ENCODE assay signal across 18 mouse cellular contexts in genomic region chr3:136742258-136743057, GRCm38 (mm10).
A peak's percentile ranks its signal among the peaks of the same experiment; 100 is the strongest.
DNase-seq lines count a peak whose midpoint lies in the region; ATAC-seq lines count a peak whose summit lies in the region.
"Had no signal": no experiment of that assay in that cellular context is flagged by ENCODE, and none has a peak within 500 bp of the region (broad histone marks: within the 10 kb centered on the region; RNA-seq: fewer than 3 reads in every experiment).

No protein-coding gene starts in this region.

- no peak for DNase-seq in heart, postnatal 25 days (ENCODE audit: low spot score)
- DNase-seq in spleen, postnatal 36 days (ENCODE audit: low spot score in 2 of 2), result peak; percentile 67 to 78
- no peak for DNase-seq in spleen, adult 12 weeks (ENCODE audit: low spot score)
- no peak for DNase-seq in thymus, postnatal 0 days (ENCODE audit: low spot score)
- no peak for DNase-seq in left cerebral cortex, postnatal 36 days (ENCODE audit: low spot score in 2 of 2)
- no peak for DNase-seq in urinary bladder, adult 18-20 months (ENCODE audit: low spot score in 2 of 2)
- DNase-seq: adrenal gland, postnatal 25 days; forebrain, postnatal 0 days; kidney, adult 2 months; left cerebral cortex, postnatal 4 days; liver, embryonic 13.5 days; retina, postnatal 1 day; thymus, adult 2 months had no signal

- no peaks in the 10 kb centered on the region for H3K27me3 ChIP-seq in heart, embryonic 13.5 days (replicated peaks)
- H3K27me3 ChIP-seq: liver, embryonic 13.5 days; midbrain, embryonic 13.5 days; neural tube, embryonic 12.5 days had no signal

- peak overlapping the region; percentile 8; the same call in 1 of the 2 replicates for H3K4me2 ChIP-seq in heart, embryonic 13.5 days
- H3K4me2 ChIP-seq: hindbrain, embryonic 14.5 days; liver, embryonic 13.5 days; midbrain, embryonic 13.5 days; neural tube, embryonic 12.5 days had no signal

- intact Hi-C loops in heart, postnatal 25 days (cut with DNase I), result no loop called here
- intact Hi-C loops in left cerebral cortex, postnatal 36 days (cut with DNase I), result no loop called here

- H3K4me1 ChIP-seq in heart, embryonic 13.5 days, result peaks cover 52% of the 10 kb centered on the region

- no peak overlapping the region for H3K4me3 ChIP-seq in heart, embryonic 13.5 days
- H3K4me3 ChIP-seq: liver, embryonic 13.5 days; midbrain, embryonic 13.5 days; neural tube, embryonic 12.5 days had no signal

- no peak for ATAC-seq in heart, embryonic 13.5 days (ENCODE audit: extremely low read depth, insufficient number of reproducible peaks, low FRiP score, low TSS enrichment)
- ATAC-seq in hematopoietic stem cell, adult 5-6 weeks (replicated peaks in 1 of 2; ENCODE audit: insufficient read depth in 1 of 2, low FRiP score in 2 of 2, low TSS enrichment in 1 of 2, low read depth in 1 of 2, poor library complexity in 2 of 2, severe bottlenecking in 2 of 2), result peak; percentile 68 to 83

- no peak overlapping the region for H3K9ac ChIP-seq in heart, embryonic 13.5 days
- H3K9ac ChIP-seq: forebrain, postnatal 0 days; hindbrain, embryonic 14.5 days; liver, embryonic 13.5 days; midbrain, embryonic 13.5 days; neural tube, embryonic 12.5 days had no signal

- H3K27ac ChIP-seq in heart, embryonic 13.5 days (replicated peaks), result peak overlapping the region; percentile 10; the same call in 1 of the 2 replicates
- H3K27ac ChIP-seq: hindbrain, embryonic 14.5 days; liver, embryonic 13.5 days; midbrain, embryonic 13.5 days; neural tube, embryonic 12.5 days had no signal

- 52% methylated on average over 9 of the region's 9 CpGs for WGBS in heart, embryonic 13.5 days

- H3K36me3 ChIP-seq in heart, embryonic 13.5 days, result no peaks in the 10 kb centered on the region
- H3K36me3 ChIP-seq: liver, embryonic 13.5 days; midbrain, embryonic 13.5 days; neural tube, embryonic 12.5 days had no signal

- no peaks in the 10 kb centered on the region for H3K9me3 ChIP-seq in heart, embryonic 13.5 days
- H3K9me3 ChIP-seq: liver, embryonic 13.5 days; midbrain, embryonic 13.5 days; neural tube, embryonic 12.5 days had no signal

Comparison
In these comparisons a context has a peak if more than half of its experiments do, and no peak if none do; other contexts are left out.
1. DNase-seq: peak in spleen, postnatal 36 days (2 of 2); none in heart, postnatal 25 days (single experiment), spleen, adult 12 weeks (single experiment), thymus, postnatal 0 days (single experiment), left cerebral cortex, postnatal 36 days (0 of 2) and urinary bladder, adult 18-20 months (0 of 2).